Mouse (Mus musculus) retina, adult 2 months (tissue): ENCODE results near the gene Dnmt1.
A peak's percentile ranks its signal among the peaks of the same experiment; 100 is the strongest.

Source experiments
- DNase-seq: peaks from one replicate; pipeline ENCODE4 v3.0.0-alpha.2; 2012; ENCODE audit warnings: low read depth, low spot score

Gene Dnmt1

GRCm38 (mm10) chr9:20887191-20887590, 72.5 kb downstream of the Dnmt1 start:
- no peak for DNase-seq

GRCm38 (mm10) chr9:20886563-20886962, 73.1 kb downstream of the Dnmt1 start:
- no peak for DNase-seq

GRCm38 (mm10) chr9:20879097-20879792, 80.4 kb downstream of the Dnmt1 start, which contains the start of gene Angptl6:
Angptl6 (minus strand) TSS chr9:20879727.
- no peak for DNase-seq

GRCm38 (mm10) chr9:20878710-20879065, 81.0 kb downstream of the Dnmt1 start:
- DNase-seq: no peak

- DNase-seq: peak; percentile 99
These were observed 81.5 kb downstream of the Dnmt1 start for GRCm38 (mm10) chr9:20878041-20878709.

GRCm38 (mm10) chr9:20877118-20878040, 82.3 kb downstream of the Dnmt1 start:
- no peak for DNase-seq

- no peak for DNase-seq
These were observed 83.2 kb downstream of the Dnmt1 start for GRCm38 (mm10) chr9:20876318-20877117.

GRCm38 (mm10) chr9:20875021-20875790, 84.5 kb downstream of the Dnmt1 start:
- DNase-seq: no peak

- DNase-seq: no peak
These were observed 86.2 kb downstream of the Dnmt1 start for GRCm38 (mm10) chr9:20873521-20873920.

- no peak for DNase-seq
These were observed 86.7 kb downstream of the Dnmt1 start for GRCm38 (mm10) chr9:20872991-20873390.

- no peak for DNase-seq
These were observed 89.2 kb downstream of the Dnmt1 start for GRCm38 (mm10) chr9:20870211-20871173.

GRCm38 (mm10) chr9:20869246-20869645, 90.4 kb downstream of the Dnmt1 start:
- no peak for DNase-seq

GRCm38 (mm10) chr9:20868448-20869001, 91.2 kb downstream of the Dnmt1 start, which contains the start of gene A230050P20Rik:
A230050P20Rik (plus strand) TSS chr9:20868642.
- DNase-seq: peak; percentile 18

GRCm38 (mm10) chr9:20866879-20867278, 92.8 kb downstream of the Dnmt1 start:
- DNase-seq: no peak

GRCm38 (mm10) chr9:20862225-20862624, 97.5 kb downstream of the Dnmt1 start:
- DNase-seq: no peak

GRCm38 (mm10) chr9:20861821-20862220, 97.9 kb downstream of the Dnmt1 start:
- DNase-seq: no peak

- DNase-seq: no peak
These were observed 99.8 kb downstream of the Dnmt1 start for GRCm38 (mm10) chr9:20859926-20860325.
